Mouse (Mus musculus) CH12.LX (cell line): ENCODE data around the gene Dnm3. TPM values are rescaled to one million over a fixed set of nuclear protein-coding genes. Genes with fewer than 3 reads are reported as not detected.
A peak's percentile ranks its signal among the peaks of the same experiment; 100 is the strongest.

Experiments
- DNase-seq: peaks from one replicate; pipeline ENCODE4 v3.0.0-alpha.2; 2013; ENCODE audit errors: extremely low read depth
- H3K27ac ChIP-seq: 2 replicates; pipeline ENCODE4 v1.5.1; 2012; ENCODE audit warnings: low read depth, mild to moderate bottlenecking, control low read depth, moderate library complexity; ENCODE audit not compliant: insufficient read depth
- H3K27me3 ChIP-seq: replicated peaks from 2 replicates; pipeline ENCODE3; 2012; ENCODE audit warnings: inconsistent platforms
- H3K36me3 ChIP-seq, 2 experiments: replicated peaks in 1 of 2; 2 replicates each; pipeline versions ENCODE3 to v1.6.1; 2012; ENCODE audit warnings: inconsistent platforms in 1 of 2, low read length in 1 of 2, mild to moderate bottlenecking in 1 of 2, mixed read lengths in 1 of 2, moderate library complexity in 1 of 2; ENCODE audit not compliant: control insufficient read depth in 1 of 2, insufficient read depth in 1 of 2
- H3K4me1 ChIP-seq, 2 experiments: 2 replicates each; pipeline ENCODE4 v1.6.1; 2012; ENCODE audit warnings: inconsistent platforms in 1 of 2, moderate library complexity in 1 of 2; ENCODE audit not compliant: insufficient read depth in 2 of 2, control insufficient read depth in 1 of 2
- H3K4me2 ChIP-seq: 2 replicates; pipeline ENCODE4 v1.6.1; 2012; ENCODE audit warnings: low read depth, mild to moderate bottlenecking, control low read depth; ENCODE audit not compliant: poor library complexity, insufficient read depth, severe bottlenecking
- H3K4me3 ChIP-seq, 3 experiments: fragments of 150-350 bp in 1 of 3; sonication (generic) in 1 of 3; replicated peaks in 1 of 3; 2 replicates each; pipeline versions ENCODE3 to v1.5.1; 2011 to 2012; ENCODE audit warnings: low read depth in 2 of 3, low read length in 2 of 3, mild to moderate bottlenecking in 2 of 3, moderate library complexity in 2 of 3, control low read depth in 1 of 3, improper control_type of control experiment in 1 of 3, inconsistent platforms in 1 of 3, mixed read lengths in 1 of 3; ENCODE audit not compliant: poor library complexity in 1 of 3
- H3K79me2 ChIP-seq: replicated peaks from 2 replicates; pipeline ENCODE4 v1.6.1; 2012; ENCODE audit warnings: mild to moderate bottlenecking, moderate library complexity; ENCODE audit not compliant: control insufficient read depth, poor library complexity, insufficient read depth, severe bottlenecking; ENCODE audit errors: extremely low read depth
- H3K9ac ChIP-seq: 2 replicates; pipeline ENCODE4 v1.6.1; 2012; ENCODE audit warnings: low read depth, mild to moderate bottlenecking, control low read depth, moderate library complexity; ENCODE audit not compliant: insufficient read depth
- H3K9me3 ChIP-seq: replicated peaks from 2 replicates; pipeline ENCODE3; 2012; ENCODE audit warnings: low read length, inconsistent platforms, mixed read lengths
- BHLHE40 ChIP-seq: IDR thresholded peaks from 2 replicates; pipeline ENCODE4 v1.6.1; 2011; ENCODE audit warnings: mild to moderate bottlenecking, low read depth, low read length, improper control_type of control experiment
- CTCF ChIP-seq, 2 experiments: IDR thresholded peaks in 1 of 2; conservative IDR thresholded peaks in 1 of 2; 2 replicates each; pipeline ENCODE4 v1.5.1; 2011 to 2012; ENCODE audit warnings: low read depth in 2 of 2, low read length in 2 of 2, improper control_type of control experiment in 1 of 2, inconsistent platforms in 1 of 2, mild to moderate bottlenecking in 1 of 2, moderate library complexity in 1 of 2
- E2F4 ChIP-seq: IDR thresholded peaks from 2 replicates; pipeline ENCODE4 v1.6.1; 2011; ENCODE audit warnings: low read depth, low read length, improper control_type of control experiment; ENCODE audit not compliant: insufficient replicate concordance
- EP300 ChIP-seq: IDR thresholded peaks from 2 replicates; pipeline ENCODE4 v1.6.1; 2011; ENCODE audit warnings: low read length, improper control_type of control experiment
- ETS1 ChIP-seq: conservative IDR thresholded peaks from 2 replicates; pipeline ENCODE4 v1.6.1; 2012; ENCODE audit warnings: low read depth, mild to moderate bottlenecking, inconsistent platforms, low read length, improper control_type of control experiment, moderate library complexity
- HCFC1 ChIP-seq: IDR thresholded peaks from 2 replicates; pipeline ENCODE4 v1.6.1; 2012; ENCODE audit warnings: low read depth, mild to moderate bottlenecking, inconsistent platforms, low read length, improper control_type of control experiment
- IRF4 ChIP-seq: IDR thresholded peaks from 2 replicates; pipeline ENCODE4 v1.6.1; 2014; ENCODE audit warnings: low read depth, mild to moderate bottlenecking, inconsistent platforms, low read length, improper control_type of control experiment
- JUN ChIP-seq: IDR thresholded peaks from 2 replicates; pipeline ENCODE4 v1.6.1; 2011; ENCODE audit warnings: low read depth, mild to moderate bottlenecking, low read length, improper control_type of control experiment, moderate library complexity; ENCODE audit not compliant: insufficient read depth
- MAFK ChIP-seq: IDR thresholded peaks from 2 replicates; pipeline ENCODE4 v1.6.1; 2011; ENCODE audit warnings: low read length, improper control_type of control experiment; ENCODE audit not compliant: insufficient replicate concordance
- MAX ChIP-seq: IDR thresholded peaks from 2 replicates; pipeline ENCODE4 v1.6.1; 2011; ENCODE audit warnings: low read length, improper control_type of control experiment
- MAZ ChIP-seq: IDR thresholded peaks from 2 replicates; pipeline ENCODE4 v1.6.1; 2012; ENCODE audit warnings: low read depth, mild to moderate bottlenecking, inconsistent platforms, low read length, improper control_type of control experiment, moderate library complexity
- POLR2A ChIP-seq: IDR thresholded peaks from 2 replicates; pipeline ENCODE4 v1.6.1; 2011; ENCODE audit warnings: low read depth, mild to moderate bottlenecking, improper control_type of control experiment, low read length
- POLR2AphosphoS2 ChIP-seq: IDR thresholded peaks from 2 replicates; pipeline ENCODE4 v1.6.1; 2011; ENCODE audit warnings: low read depth, low read length, improper control_type of control experiment
- RAD21 ChIP-seq: IDR thresholded peaks from 2 replicates; pipeline ENCODE4 v1.6.1; 2011; ENCODE audit warnings: low read depth, mild to moderate bottlenecking, low read length, improper control_type of control experiment, moderate library complexity
- RCOR1 ChIP-seq: conservative IDR thresholded peaks from 2 replicates; pipeline ENCODE4 v1.6.1; 2012; ENCODE audit warnings: low read depth, mild to moderate bottlenecking, inconsistent platforms, low read length, improper control_type of control experiment
- SIN3A ChIP-seq: IDR thresholded peaks from 2 replicates; pipeline ENCODE4 v1.6.1; 2012; ENCODE audit warnings: low read length, improper control_type of control experiment, inconsistent platforms
- SMC3 ChIP-seq: IDR thresholded peaks from 2 replicates; pipeline ENCODE4 v1.6.1; 2011; ENCODE audit warnings: low read depth, low read length, improper control_type of control experiment
- TBP ChIP-seq: conservative IDR thresholded peaks from 2 replicates; pipeline ENCODE4 v1.6.1; 2011; ENCODE audit warnings: low read depth, low read length, improper control_type of control experiment
- TCF12 ChIP-seq: IDR thresholded peaks from 2 replicates; pipeline ENCODE4 v1.6.1; 2014; ENCODE audit warnings: low read depth, mild to moderate bottlenecking, inconsistent platforms, low read length, improper control_type of control experiment
- UBTF ChIP-seq: IDR thresholded peaks from 2 replicates; pipeline ENCODE4 v1.6.1; 2012; ENCODE audit warnings: low read depth, mild to moderate bottlenecking, inconsistent platforms, low read length, improper control_type of control experiment, moderate library complexity
- USF1 ChIP-seq: IDR thresholded peaks from 2 replicates; pipeline ENCODE4 v1.6.1; 2014; ENCODE audit warnings: low read depth, mild to moderate bottlenecking, inconsistent platforms, low read length, improper control_type of control experiment
- ZC3H11A ChIP-seq: IDR thresholded peaks from 2 replicates; pipeline ENCODE4 v1.6.1; 2012; ENCODE audit warnings: low read depth, mild to moderate bottlenecking, inconsistent platforms, low read length, improper control_type of control experiment
- ZMIZ1 ChIP-seq: IDR thresholded peaks from 2 replicates; pipeline ENCODE4 v1.6.1; 2012; ENCODE audit warnings: low read depth, mild to moderate bottlenecking, inconsistent platforms, low read length, improper control_type of control experiment
- ZNF384 ChIP-seq: IDR thresholded peaks from 2 replicates; pipeline ENCODE4 v1.6.1; 2012; ENCODE audit warnings: low read depth, low read length, improper control_type of control experiment, inconsistent platforms
- dilution Hi-C: fragments of 300-500 bp; cut with MboI; formaldehyde crosslinking; loops from 2 replicates; pipeline ENCODE4 v1.14.3; 2020; ENCODE audit warnings: low sequenced_read_pairs; ENCODE audit not compliant: extremely low pct_unique_long_range_greater_than_20kb, extremely low pct_ligation_motif_present
- in situ Hi-C: fragments of 300-500 bp; cut with MboI; formaldehyde crosslinking; loops from 3 replicates; pipeline ENCODE4 v1.14.3; 2019; ENCODE audit warnings: low sequenced_read_pairs, low pct_ligation_motif_present, low pct_unique_long_range_greater_than_20kb, mixed read lengths
- polyA plus RNA-seq: library from polyadenylated mRNA; unstranded; fragments of >175 nt; gene quantifications from 2 replicates; pipeline ENCODE4 v1.2.1, GENCODE M21; 2012; ENCODE audit warnings: low read depth; ENCODE audit not compliant: insufficient read length
- total RNA-seq, 2 experiments: library from RNA; depleted of rRNA; stranded (reverse); fragments of 300-350 nt in 1 of 2; fragments of >200 nt in 1 of 2; gene quantifications; 2 replicates each; pipeline ENCODE4 v1.2.3; 2012 to 2014

The Dnm3 gene
- total and polyA plus RNA-seq, 3 experiments, result 3.6 to 9.5 (median 6.9) TPM

- Histone ChIP-seq H3K9ac (no peak overlapping the region), H3K27me3 (no peaks in the 10 kb centered on the region), H3K79me2 (no peaks in the 10 kb centered on the region), H3K4me1 (peaks cover 5 to 25% of the 10 kb centered on the region in 2 experiments; a peak in 3 of 4 replicates), H3K27ac (no peak overlapping the region), H3K4me3 (no peak overlapping the region), H3K9me3 (no peaks in the 10 kb centered on the region), H3K4me2 (no peak overlapping the region), H3K36me3 (no peaks in the 10 kb centered on the region)
- no peak for TF ChIP-seq POLR2A
- no peak for TF ChIP-seq MAZ
- TF ChIP-seq MAFK, result no peak
- TF ChIP-seq SIN3A, result no peak
- TF ChIP-seq HCFC1, result no peak
- no peak for TF ChIP-seq JUN
- no peak for TF ChIP-seq USF1
- no peak for TF ChIP-seq IRF4
- TF ChIP-seq EP300, result no peak
- TF ChIP-seq CTCF (conservative IDR thresholded peaks at IDR 0.05 in 1 of 2, IDR thresholded peaks at IDR 0.05 in 1 of 2; ENCODE audit: low read depth in 2 of 2, low read length in 2 of 2), result no peak
- no peak for TF ChIP-seq RCOR1
- TF ChIP-seq BHLHE40, result no peak
- no peak for TF ChIP-seq TCF12
- no peak for TF ChIP-seq E2F4
- TF ChIP-seq TBP, result no peak
- TF ChIP-seq ZNF384, result no peak
- TF ChIP-seq ZMIZ1, result no peak
- in situ Hi-C loops, result no loop called here
- no peak for DNase-seq
- dilution Hi-C loops, result no loop called here
Observed at GRCm38 (mm10) chr1:162280052-162280451, 197.8 kb downstream of the Dnm3 start.

- in situ Hi-C loops (no loop called here), dilution Hi-C loops (no loop called here)
- TF ChIP-seq ZC3H11A, result peak; percentile 74
- no peak for TF ChIP-seq SIN3A
- TF ChIP-seq ZNF384, result no peak
- TF ChIP-seq CTCF (conservative IDR thresholded peaks at IDR 0.05 in 1 of 2, IDR thresholded peaks at IDR 0.05 in 1 of 2; ENCODE audit: low read depth in 2 of 2, low read length in 2 of 2), result peak in 1 of 2 experiments; percentile 70; a peak in 2 of 4 replicates
- TF ChIP-seq RAD21, result peak; percentile 72
- no peak for TF ChIP-seq UBTF
- peak; percentile 88 for TF ChIP-seq SMC3
- no peak for TF ChIP-seq POLR2AphosphoS2
- TF ChIP-seq ETS1, result no peak
- TF ChIP-seq MAX, result no peak
- no peak for TF ChIP-seq IRF4
- no peak for TF ChIP-seq E2F4
- no peak for DNase-seq
- H3K9me3 ChIP-seq, result no peaks in the 10 kb centered on the region
- no peak overlapping the region for H3K27ac ChIP-seq
- no peaks in the 10 kb centered on the region for H3K36me3 ChIP-seq
- no peak overlapping the region for H3K9ac ChIP-seq
- H3K4me1 ChIP-seq, result peaks cover 0 to 9% of the 10 kb centered on the region in 2 experiments; a peak in 1 of 4 replicates
- H3K4me3 ChIP-seq, result no peak overlapping the region
- no peaks in the 10 kb centered on the region for H3K79me2 ChIP-seq
- no peaks in the 10 kb centered on the region for H3K27me3 ChIP-seq
- no peak overlapping the region for H3K4me2 ChIP-seq
Observed at GRCm38 (mm10) chr1:162276011-162276410, 201.8 kb downstream of the Dnm3 start.
